Mouse (Mus musculus) frontal cortex, adult (tissue): ENCODE data around the gene Plscr3.
A peak's percentile ranks its signal among the peaks of the same experiment; 100 is the strongest.

Source experiments
- ATAC-seq: cut with Nextera tagmentation; 2 replicates; pipeline ENCODE4 v1.9.2; 2017; ENCODE audit warnings: mild to moderate bottlenecking, moderate library complexity, mixed read lengths; ENCODE audit not compliant: low TSS enrichment

The Plscr3 gene

DNA sequence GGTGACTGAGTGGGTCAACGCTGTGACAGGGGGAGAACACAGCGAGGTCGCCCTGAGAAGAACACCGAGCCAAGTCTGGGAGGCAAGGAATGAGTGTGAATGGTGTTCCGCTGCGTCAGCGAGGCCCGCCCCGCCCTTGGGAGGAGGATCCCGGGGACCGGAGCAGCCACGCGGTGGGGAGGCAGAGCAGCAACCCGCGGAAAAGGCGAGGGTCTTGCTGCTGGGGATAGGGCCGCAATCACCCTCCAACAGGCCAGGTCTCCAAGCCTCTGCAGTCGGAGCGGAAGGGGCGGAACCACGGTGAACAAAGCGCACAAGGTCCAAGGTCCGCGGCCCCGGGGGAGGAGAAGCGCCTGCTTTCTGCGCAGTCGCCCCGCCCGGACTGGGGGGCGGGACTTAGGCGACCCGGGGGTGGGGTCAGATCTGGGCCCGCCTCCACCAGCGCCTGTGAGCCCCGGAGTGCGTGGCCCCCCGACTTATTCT, at the start of gene Plscr3:
TSS of gene Plscr3 (plus strand) at position 179 of the 483 bp plus-strand sequence.
- ATAC-seq, result peak; percentile 86

DNA sequence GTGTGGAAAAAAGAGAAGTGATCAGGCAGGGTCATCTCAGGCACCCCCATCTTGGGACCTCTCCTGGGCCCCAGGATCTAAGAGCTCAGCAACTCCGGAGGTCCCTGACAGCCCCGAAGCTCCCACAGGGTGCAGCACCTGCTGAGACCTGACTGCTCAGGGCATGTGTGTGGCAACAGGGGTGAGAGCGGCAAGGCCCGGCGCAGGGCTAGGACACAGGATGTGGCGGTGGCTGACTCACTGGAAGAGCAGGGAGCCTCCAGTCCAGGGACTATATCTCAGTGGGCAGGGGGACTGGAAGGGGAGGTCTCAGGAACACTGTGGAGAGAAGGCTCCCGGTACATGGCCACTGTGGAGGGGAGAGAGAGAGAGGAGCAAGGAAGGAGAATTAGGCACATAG, 48.3 kb upstream of the Plscr3 start:
- no peak for ATAC-seq

DNA sequence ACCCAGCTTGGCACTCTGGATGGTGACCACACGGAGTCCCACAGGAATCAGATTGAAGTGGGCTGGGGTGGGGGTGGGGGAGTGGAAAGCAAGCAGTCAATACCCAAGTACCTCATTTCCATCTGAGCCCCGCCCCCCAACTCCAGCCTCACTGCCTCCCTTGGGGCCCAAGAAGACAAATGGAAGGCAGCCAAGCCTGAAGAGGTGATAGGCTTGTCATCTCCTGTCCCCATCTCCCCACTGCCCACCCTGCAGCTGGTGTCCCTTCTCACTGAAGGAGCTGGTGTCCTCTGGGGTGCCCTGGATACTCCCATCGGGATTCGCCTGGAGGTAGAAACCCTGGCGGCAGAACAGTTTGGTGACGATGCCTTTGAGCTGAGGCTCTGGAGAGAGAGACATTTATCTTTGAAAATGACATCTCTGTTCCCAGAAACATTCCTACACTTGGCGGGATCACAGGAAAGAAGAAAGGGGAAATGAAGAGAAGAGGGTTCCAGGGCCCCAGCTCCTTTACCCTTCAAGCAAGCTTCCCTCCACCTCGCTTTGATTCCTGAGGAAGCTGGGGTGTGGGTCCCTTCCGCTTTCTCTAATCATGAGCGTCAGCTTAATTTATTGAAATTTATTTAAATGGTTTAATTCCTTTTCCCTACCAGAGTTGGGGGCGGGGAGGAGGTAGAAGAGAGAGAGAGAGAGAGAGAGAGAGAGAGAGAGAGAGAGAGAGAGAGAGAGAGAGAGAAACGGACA, 46.6 kb upstream of the Plscr3 start:
- no peak for ATAC-seq

DNA sequence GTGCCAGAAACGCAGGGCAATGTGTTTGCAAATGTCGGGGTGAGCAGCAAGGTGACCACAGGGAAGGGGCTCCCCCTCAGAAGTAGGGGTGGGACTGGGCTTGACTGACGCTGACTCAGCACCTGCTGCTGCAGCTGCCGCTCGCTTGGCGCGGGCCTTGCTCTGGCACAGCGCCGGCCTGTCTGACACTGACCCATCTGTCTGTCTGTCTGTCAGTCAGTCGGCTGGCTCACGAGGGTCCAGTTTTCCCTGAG, 46.1 kb upstream of the Plscr3 start:
- ATAC-seq, result no peak

DNA sequence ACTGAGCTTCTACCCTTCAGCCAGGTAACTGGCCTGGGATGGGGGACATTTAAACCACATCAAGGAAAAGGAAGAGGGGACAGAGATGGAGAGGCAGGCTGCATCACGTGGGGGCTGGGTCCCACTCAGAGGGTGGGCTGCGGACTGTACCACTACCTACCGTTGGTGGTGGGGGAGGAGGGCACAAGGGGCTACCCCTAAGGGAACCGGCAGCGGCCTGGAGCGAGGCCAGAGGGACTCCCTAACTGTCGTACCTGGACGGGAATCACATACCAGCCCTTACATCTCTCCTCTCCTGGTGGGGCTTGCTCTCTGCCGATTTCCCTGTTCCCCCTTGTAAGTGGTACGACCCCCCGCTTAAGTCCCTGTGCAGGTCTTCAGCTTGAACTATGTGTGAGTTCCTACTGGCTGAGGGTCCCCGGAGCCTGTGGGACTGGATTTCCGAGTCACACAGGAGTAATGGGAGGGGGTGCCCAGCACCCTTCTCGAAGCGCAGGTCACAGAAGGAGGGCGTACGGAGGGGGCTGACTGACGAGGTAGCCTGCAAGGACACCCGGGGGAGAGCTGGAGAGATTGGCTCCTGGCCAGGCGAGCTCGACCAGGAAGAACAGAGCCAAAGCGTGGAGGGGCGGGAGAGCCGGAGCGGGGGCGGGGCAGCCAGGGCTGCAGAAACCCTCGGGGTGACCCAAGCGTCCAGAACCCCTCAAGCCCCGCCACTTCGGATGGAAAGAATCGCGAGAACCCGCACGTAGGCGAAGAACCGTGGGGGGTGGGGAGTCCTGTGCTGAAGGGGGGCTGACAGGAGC, 45.6 kb upstream of the Plscr3 start:
- ATAC-seq, result no peak

DNA sequence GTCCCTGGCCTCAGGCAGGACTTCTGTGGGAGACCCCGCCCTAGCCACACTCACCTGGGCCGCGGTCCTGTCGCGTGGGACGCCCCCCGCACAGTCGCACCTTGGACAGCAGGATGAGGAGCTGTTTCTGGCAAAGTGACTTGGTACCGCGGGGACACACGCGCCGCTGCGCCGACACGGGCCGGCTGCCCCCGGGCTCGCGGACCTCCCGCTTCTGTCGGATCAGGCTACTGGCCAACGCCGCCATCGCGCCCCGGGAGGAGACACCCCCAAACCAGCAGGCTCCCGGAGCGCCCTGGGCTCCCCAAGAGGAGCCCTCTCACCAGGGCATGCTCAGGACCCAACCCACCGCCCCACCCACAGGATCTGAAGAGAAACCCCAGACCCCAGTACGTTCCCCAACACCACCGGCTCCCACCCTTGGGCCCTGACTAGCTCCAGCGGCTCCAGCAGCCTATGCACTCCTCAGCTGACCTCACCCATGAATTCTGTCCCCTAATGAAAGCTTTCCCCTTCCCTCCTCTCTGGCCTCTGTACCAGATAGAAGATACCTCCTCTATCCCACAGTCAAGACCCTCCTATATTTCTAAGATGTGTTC, 44.7 kb upstream of the Plscr3 start, which contains the start of gene Fgf11:
TSS of gene Fgf11 (minus strand) at position 479 of the 599 bp plus-strand sequence.
- no peak for ATAC-seq

DNA sequence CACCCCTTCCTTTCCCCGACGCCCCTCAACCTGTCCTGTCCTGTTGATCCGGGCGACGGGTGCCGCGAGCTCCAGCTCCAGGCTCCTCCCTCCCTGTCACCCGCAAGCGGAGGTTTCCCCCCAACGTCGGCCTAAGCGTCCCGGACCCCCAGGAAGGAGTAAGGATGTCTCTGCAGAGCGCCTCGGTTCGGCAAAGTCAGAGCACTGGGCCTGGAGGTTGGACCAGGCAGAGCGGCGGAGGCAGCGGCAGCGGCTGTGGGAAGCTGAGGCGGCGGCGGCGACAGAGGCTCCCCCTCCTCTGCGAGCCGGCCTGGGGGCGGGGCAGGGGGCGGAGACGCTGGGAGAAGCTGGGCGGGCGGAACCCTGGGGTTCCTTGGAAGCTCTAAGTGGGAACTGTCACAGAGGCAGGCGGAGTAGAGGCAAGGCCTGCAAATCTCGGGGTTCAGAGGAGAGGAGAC, 43.5 kb upstream of the Plscr3 start:
- ATAC-seq, result peak; percentile 31; the same call in 1 of the 2 replicates

DNA sequence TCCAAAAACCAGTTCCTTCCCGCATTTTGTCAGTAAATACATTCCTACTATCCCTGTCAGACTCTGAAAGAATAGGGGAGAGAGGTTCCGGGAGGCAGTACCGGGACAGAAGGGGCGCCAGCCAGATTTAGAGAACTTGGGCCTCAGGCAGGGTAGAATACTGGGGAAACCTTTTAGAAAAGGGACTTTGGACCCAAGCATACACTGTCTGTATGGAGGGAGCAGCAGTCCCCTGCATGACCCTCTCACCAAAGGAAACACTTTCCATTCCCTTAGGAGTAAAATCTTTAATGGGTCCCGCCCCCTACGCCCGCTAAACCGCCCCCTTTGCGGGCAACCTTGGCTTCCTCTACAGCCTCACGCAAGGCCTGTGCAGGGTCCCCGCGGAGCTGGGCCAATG, 42.8 kb upstream of the Plscr3 start:
- ATAC-seq, result no peak

DNA sequence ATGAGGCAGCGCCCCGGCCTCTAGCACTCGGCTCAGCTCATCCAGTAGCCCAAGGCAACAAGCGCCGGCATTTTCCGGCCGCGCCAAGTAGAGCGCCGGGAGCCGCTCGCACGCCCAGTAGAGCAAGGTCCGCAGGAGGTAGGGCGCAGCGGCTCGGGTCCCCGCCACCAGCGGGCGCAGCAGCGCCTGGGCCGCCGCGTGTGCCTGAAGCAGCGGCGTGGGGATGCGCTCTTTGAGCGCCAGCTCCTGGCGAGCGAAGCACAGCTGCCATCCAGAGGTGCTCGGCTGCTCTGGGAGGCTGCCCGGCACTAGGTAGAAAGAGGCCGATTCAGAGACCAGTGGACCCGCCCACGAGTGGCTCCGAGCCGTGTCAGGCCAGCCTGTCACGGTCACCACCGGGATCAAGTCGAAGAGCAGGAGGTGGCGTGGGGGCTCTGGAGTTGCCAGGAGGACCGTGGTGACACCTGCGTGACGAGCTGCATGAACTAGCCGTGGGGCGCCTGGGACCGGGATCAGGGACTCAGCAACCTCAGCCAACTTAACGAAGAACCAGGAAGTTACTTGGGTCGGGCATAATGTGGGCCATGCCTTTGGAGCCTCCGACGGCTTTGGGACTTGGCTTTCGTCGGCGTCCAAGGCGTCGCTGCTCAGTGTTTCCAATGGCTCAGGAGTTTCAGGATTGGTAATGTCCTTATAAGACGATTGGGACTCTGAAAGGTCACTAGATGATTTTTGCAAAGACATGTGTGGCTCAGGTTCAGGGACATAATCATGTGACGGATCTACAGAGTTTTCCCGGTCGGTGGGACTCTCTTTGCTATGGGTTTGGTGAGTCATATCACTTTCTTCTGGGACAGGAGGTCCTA, 42.2 kb upstream of the Plscr3 start:
- ATAC-seq, result peak; percentile 75; the same call in 1 of the 2 replicates

DNA sequence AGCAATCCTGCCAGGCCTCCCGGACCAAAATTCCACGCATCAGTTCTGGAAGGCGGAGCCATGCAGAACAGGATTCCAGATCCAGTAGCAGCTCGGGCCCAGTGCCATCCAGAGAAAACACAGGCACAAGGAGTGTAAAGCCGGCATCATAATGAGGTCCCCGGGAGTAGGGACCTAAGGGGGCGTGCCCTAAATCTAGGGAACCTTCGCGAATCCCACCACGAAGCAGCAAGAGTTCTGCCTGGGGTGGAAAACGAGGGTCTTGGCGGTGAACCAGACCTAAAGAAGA, 41.6 kb upstream of the Plscr3 start:
- no peak for ATAC-seq

DNA sequence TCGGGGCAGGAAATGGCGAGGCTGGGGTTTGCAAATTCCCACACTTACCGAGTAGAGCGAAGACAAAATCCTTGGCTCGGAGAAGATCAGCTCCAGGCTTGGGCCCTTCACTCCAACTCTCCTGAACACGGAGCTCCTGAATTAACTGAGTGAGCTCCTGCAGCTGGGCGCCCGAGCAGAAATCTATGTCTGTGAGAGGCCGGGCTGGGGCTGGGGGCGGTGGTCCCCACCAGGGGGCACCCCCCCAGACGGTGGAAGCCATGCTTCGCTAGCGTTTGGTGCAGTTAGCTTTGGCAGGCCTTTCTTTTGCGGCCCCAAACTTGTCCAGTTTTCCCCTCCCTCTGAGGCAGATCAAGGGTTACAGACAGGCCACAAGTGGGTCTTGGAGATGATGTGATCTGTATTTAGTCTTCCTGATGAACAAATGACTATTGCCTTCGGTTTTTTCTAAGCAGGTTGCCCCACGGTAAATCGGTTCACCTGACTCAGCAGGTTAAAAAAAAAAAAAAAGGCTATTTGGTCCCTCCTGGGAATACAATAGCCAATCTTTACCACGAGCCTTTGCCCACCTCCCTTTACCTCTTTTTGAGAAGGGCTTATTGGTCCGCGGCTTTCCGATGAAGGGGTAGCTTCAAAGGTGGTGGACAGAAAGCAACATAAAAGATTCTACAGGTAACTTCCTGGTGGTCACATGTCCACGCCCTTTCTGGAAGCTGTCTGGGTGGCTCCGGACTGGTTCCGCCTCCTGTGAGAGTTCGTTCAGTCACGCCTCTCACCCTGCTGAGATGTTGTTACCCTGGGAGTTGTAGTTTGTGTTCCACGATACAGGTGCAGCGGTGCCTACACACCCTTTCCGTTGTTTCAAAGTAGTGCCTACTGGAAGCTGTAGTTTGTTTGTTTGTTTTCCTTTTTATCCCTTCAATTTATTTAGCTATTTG, 40.9 kb upstream of the Plscr3 start, which contains the start of gene Tmem102:
TSS of gene Tmem102 (minus strand) at position 653 of the 938 bp plus-strand sequence.
- no peak for ATAC-seq

DNA sequence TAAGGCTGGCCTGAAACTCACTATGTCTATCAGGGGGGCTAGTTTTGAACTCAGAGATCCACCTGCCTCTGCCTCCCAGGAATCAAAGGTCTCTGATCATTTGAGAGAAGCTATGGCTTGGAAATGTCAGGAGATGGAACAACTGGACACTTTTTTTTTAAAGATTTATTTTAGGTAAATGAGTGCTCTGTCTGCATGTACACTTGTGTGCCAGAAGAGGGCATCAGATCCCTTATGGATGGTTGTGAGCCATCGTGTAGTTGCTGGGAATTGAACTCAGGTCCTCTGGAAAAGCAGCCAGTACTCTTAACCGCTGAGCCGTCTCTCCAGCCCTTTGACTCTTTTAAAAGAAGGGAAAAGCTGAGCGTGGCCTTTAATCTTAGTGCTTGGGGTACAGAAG, 39.8 kb upstream of the Plscr3 start:
- no peak for ATAC-seq

DNA sequence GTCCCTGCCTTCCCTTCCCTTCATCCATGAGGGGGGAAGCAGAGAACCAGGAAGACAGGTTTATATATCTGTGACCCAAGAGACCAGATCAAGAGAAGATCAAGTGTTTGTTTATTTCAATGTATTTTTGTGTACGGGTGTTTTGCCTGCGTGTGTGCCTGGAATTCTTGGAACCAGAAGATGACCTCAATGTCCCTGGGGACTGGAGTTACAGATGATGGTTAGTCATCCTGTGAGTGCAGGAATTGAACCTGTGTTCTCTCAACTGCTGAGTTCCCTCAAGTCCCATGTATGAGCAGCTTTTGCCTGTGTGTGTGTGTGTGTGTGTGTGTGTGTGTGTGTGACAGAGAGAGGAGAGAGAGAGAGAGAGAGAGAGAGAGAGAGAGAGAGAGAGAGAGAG, 38.5 kb upstream of the Plscr3 start:
- ATAC-seq, result no peak

DNA sequence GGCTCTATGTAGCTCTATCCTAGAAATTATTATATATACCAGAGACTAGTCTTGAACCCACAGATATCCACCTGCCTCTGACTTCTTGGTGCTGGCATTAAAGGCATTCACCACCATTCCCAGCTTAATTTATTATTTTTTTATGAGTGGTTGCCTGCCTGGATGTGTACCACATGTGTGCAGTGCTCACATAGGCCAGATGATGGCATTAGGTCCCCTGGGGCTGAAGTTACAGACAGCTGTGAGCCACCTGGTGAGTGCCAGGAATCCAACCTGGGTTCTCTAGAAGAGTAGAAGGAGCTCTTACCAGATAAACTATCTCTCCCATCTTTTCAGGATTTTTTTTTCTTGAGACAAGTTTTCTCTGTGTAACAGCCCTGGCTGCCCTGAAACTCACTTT, 35.9 kb upstream of the Plscr3 start:
- no peak for ATAC-seq

DNA sequence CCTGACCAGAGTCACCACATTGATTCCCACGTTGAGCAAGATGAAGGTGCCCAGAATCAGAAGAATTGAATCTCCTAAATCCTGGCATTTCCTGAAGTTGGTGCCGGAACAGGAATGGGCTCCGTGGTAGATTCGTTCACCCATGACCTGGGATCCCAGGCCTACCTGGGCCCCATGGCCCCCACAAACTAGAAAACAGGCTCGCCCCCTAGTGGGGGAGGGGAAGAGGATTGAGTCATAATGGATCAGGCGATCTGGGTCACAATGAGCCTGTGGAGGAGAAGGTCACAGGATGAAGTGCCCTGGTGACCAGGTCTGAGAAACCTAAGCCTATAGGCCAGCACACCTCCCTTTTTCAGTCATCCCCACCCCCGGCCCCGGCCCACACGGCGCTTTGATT, 31.0 kb upstream of the Plscr3 start, which contains the start of gene Gm39566:
TSS of gene Gm39566 (minus strand) at position 144 of the 400 bp plus-strand sequence.
- no peak for ATAC-seq

DNA sequence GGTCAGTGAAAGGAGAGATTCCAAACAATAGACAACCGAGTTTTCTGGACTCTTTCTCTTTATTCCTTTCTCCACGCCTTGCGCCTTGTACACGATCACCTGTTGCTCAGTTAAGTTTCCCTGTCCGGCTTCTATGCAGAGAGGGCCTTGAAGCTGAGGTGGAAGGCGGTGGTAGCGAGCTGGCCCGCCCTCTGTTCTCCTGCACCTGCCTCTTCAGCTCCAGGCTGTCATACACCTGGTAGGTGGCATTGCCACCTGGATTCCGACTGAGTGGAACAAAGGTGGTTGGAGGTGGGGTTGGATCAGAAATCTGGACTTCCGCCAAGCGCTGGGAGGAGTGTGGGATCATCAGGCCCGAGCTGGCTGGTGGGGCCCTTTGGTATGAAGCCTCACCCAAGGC, 29.7 kb upstream of the Plscr3 start:
- no peak for ATAC-seq

DNA sequence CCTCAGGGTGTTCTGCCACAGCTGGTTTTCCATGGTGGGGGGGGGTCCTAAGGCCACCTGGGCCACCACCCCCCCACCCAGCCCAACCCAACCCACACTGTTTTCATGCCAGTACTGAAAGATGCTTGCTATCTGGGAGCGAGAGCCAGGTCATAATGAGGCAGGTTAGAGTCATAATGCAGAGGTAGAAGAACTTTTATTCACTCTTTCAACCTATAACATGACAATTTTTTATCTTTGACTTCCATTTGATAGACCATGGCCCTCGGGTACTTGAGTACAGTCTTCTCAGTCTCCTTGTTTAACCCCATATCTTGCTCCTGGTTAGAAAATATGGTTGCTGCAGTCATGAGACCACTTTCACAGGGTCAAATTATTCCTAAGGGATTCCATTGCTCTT, 27.8 kb upstream of the Plscr3 start, which contains the start of gene Spem2:
TSS of gene Spem2 (minus strand) at position 101 of the 400 bp plus-strand sequence.
- ATAC-seq, result no peak

DNA sequence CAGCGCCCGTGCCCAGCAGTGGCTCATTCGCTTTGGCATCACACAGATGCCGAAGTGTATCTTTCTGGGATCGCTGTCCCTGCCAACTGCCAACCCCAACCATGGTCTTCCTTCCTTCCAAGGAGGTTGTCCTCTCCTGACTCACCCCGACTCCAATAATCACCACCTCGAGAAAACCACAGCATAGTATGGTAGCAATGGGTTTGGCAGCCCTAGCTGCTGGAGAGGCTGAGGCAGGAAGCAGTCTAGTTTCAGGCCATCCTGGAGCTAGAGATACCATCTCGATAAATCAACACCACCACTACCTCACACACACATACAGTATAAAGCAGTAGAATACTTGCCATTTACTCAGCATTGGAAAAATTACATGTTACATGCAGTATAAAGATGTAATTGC, 27.3 kb upstream of the Plscr3 start:
- ATAC-seq, result no peak

DNA sequence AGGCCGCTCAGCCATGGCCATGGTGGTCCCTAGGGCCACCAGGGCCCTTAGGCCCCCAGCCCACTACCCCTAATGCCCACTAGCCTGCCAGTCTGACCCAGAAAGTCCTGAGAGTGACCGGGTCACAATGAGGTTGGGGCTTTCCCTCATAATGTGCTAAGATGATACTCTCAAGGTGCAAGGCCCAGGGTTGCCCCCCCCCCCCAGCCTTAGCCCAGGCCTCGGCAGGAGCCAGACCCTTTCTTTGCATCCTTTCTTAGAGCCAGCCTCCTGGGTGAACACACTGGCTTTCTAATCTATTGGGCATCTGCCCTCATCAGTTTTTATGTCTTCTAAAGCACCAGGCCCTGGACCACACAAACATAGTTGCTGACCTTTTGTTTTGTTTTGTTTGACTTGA, 24.1 kb upstream of the Plscr3 start, which contains the start of gene Spem1:
TSS of gene Spem1 (minus strand) at position 101 of the 400 bp plus-strand sequence.
- ATAC-seq, result no peak

DNA sequence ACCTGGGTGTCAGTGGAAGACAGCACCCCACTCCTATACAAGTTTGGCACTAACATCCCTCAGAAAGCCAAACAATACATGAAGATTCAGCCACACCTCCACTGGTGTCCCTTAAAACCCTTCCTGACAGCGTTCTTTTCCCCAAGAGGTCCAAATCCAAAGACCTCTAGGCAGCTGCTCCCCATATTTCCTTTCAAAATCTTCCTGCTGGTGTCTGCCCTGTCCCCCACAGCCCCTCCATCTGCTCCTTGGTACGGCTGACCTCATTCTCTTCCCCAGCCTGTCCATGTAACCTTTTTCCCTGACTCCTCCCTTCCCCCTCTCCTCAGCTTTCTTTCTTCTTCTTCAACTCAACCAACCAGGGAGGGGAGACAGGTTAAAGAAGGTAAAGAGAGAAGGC, 22.7 kb upstream of the Plscr3 start:
- no peak for ATAC-seq
